Mouse (Mus musculus) G1E-ER4 (cell line): Measurements from ENCODE around the gene Il18bp. TPM values are rescaled to one million over a fixed set of nuclear protein-coding genes. Genes with fewer than 3 reads are reported as not detected.
A peak's percentile ranks its signal among the peaks of the same experiment; 100 is the strongest.

Experiments
- GATA1 ChIP-seq: IDR thresholded peaks from one replicate; pipeline ENCODE4 v1.8.0; 2012; ENCODE audit warnings: low read length, inconsistent platforms
- polyA plus RNA-seq: library from polyadenylated mRNA; stranded (reverse); fragments of >175 nt; gene quantifications from 2 replicates; pipeline ENCODE4 v1.2.3, GENCODE M21; 2012

Gene Il18bp
- polyA plus RNA-seq, 1 experiment: 0.93 TPM

DNA sequence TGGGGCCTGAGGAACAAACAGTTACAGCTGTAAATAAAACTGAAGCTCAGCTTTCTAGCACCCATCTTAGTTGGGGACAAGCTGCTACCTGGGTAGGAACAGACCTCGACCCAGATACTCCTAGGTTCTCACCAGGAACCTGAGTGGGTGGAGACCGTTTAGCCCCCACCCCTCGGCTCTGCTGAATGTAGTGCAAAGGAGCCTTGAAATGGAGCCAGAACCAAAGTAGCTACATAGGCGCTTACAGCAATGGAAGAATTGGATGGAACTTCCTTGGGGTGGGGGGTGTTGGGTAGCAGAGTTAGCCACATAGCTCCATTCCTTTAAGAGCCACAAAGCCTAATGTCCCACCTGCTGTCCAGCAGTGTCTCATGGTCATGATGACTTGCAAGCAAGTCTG, 1.6 kb downstream of the Il18bp start:
- no peak for TF ChIP-seq GATA1

DNA sequence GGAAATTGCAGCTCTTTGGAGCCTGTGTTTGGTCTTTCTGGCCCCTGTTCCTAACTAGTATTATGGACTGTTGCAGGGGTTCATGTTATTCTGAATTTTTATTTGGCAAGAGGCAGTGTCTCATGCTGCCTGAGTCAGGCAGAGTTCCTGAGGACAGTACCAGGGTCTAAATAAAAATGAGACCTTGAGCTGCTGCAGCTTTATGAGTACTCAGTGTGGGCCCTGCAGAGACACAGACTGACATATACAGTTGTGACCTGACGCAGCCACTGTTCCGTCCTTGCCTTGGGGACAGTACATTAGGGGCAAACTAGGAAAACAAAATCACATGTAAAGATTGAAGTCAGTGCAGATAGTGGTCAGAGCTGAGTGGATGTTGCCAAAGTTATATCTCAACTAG, 3.5 kb downstream of the Il18bp start:
- no peak for TF ChIP-seq GATA1

DNA sequence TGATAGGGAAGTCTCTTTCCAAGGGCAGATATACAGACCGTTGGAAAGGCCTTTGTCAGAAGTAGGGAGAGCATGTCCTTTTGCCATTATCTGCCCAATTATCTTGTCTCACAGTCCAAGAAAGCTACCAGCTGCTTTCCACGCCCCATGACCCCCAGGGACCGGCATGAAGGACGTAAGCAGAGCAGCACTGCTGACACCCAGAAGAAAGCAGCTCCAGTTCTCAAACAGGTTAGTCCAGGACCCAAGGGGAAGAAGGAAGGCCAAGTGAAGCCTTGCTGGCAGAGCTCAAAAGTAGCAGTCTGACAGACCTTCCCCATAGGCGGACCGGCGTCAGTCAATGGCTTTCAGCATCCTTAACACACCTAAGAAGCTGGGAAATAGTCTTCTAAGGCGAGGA, 5.1 kb downstream of the Il18bp start:
- TF ChIP-seq GATA1: no peak

DNA sequence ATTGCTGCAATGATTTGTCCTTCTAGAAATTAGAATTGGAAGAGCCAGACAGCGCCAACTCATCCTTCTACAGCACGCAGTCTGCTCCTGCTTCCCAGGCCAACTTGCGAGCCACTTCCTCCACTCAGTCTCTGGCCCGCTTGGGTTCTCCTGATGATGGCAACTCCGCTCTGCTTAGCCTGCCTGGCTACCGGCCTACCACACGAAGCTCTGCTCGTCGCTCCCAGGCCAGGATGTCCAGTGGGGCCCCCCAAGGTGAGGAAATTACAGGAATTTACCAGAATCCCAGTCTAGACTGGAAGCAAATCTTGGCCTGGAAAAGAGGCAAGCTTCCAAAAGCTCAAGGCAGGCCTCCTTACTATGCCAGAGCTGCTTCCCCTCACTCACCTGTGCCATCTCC, 6.6 kb downstream of the Il18bp start:
- no peak for TF ChIP-seq GATA1

DNA sequence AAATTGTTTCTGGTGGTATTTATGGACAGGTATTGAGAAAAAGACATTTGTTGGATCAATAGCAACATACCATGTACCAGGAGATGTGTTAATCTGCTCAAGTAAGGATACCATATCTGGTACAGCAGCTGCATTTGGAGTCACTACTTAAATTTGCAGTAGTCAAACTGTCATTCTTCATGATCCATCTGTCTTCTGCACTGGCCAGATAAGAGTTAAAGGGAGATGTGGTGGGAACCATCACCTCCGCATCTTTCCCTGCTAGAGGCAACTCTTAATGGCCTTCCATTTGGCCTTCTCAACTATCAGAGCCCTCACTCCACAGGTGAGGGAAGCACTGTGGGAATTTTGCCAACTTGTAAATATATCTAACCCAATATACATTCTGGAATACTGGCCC, 12.0 kb downstream of the Il18bp start:
- TF ChIP-seq GATA1: peak; percentile 10

DNA sequence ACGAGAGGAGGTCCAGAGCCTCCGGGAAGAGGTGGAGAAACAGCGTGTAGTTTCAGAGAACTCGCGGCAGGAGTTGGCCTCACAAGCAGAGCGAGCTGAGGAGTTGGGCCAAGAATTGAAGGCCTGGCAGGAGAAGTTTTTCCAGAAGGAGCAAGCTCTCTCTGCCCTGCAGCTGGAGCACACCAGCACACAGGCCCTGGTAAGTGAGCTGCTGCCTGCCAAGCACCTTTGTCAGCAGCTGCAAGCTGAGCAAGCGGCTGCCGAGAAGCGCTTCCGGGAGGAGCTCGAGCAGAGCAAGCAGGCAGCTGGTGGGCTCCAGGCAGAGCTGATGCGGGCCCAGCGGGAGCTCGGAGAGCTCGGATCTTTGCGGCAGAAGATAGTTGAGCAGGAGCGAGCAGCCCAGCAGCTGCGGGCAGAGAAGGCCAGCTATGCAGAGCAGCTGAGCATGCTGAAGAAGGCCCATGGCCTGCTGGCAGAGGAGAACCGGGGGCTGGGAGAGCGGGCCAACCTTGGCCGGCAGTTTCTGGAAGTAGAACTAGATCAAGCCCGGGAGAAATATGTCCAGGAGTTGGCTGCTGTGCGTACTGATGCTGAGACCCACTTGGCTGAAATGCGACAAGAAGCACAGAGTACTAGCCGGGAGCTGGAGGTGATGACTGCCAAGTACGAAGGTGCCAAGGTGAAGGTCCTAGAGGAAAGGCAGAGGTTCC, 17.4 kb downstream of the Il18bp start:
- no peak for TF ChIP-seq GATA1

DNA sequence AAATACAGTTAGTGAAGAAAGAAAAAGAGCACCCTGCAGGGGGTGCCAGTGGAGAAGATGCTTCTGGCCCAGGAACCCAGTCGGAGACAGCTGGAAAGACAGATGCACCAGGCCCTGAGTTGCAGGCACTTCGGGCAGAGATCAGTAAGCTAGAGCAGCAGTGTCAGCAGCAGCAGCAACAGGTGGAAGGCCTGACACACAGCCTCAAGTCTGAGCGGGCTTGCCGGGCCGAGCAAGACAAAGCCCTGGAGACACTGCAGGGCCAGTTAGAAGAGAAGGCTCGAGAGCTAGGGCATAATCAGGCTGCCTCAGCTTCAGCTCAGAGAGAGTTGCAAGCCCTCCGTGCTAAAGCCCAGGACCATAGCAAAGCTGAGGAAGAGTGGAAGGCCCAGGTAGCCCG, 18.2 kb downstream of the Il18bp start:
- no peak for TF ChIP-seq GATA1

DNA sequence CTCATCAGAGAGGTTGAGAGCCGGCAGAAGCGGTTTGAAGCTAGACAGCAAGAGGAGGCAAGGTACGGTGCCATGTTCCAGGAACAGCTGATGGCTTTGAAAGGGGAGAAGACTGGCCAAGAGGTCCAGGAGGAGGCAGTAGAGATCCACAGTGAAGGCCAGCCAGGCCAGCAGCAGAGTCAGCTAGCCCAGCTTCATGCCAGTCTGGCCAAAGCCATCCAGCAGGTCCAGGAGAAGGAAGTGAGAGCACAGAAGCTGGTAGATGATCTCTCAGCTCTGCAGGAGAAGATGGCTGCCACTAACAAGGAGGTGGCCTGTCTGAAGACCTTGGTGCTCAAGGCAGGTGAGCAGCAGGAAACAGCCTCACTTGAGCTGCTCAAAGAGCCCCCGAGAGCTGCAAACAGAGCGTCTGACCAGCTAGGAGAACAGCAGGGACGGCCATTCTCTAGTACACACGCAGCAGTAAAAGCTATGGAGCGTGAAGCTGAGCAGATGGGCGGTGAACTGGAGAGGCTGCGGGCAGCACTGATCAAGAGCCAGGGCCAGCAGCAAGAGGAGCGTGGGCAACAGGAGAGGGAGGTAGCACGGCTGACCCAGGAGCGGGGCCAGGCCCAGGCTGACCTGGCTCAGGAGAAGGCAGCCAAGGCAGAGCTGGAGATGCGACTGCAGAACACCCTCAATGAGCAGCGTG, 18.9 kb downstream of the Il18bp start:
- no peak for TF ChIP-seq GATA1

DNA sequence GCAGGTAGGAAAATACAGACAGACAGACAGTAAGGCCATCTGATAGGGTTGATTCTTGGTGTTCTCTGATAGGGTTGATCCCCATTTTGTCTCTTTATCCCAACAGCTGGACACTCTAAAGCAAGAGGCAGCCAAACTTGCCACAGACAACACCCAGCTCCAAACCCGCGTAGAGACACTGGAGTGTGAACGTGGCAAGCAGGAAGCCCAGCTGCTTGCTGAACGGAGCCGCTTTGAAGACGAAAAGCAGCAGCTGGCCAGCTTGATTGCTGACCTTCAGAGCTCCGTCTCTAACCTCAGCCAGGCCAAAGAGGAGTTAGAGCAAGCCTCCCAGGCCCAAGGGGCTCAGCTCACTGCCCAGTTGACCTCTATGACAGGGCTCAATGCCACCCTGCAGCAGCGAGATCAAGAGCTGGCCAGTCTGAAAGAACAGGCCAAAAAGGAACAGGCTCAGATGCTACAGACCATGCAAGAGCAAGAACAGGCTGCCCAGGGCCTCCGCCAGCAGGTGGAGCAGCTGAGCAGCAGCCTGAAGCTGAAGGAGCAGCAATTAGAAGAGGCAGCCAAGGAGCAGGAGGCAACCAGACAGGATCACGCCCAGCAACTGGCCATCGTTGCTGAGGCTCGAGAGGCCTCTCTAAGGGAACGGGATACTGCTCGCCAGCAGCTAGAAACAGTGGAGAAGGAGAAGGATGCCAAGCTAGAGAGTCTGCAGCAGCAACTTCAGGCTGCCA, 20.1 kb downstream of the Il18bp start:
- TF ChIP-seq GATA1: no peak

DNA sequence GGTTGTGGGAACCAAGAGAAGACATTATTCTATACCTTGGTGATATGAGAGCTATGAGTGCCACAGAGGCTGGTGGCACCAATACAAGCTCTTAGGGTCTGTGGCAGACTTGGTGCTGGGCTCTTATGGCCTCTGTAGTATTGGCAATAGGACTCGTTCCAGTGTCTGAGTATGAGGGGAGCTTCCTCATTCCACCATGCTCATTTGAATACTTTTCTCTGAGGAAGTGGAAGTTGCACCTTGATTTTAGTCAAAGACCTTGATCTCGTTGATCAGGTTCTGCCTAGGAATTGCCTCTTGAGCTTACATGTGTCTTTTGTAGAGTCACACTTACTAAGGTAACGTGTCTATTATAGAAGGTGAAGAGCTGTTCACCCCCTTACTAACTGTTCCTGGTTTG, 24.2 kb downstream of the Il18bp start:
- no peak for TF ChIP-seq GATA1

DNA sequence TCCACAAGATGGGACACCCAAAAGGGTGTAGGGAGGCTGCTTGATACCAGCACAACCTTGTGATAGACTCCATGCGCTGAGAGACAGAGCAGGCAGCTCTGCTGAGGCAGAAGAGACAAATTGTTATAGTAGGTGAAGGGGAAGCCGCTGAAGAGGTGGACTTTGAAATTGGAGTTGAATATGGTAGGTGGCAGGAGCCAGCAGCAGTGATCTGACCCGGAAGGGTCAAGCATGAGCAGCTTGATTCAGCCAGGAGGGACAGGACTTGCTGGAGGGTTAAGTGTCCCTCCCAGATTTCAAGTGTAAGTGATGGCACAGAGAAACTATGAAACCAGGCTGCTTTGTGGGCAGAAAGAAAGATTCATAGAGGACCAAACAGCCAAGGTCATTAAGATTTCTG, 33.4 kb downstream of the Il18bp start:
- TF ChIP-seq GATA1: no peak

DNA sequence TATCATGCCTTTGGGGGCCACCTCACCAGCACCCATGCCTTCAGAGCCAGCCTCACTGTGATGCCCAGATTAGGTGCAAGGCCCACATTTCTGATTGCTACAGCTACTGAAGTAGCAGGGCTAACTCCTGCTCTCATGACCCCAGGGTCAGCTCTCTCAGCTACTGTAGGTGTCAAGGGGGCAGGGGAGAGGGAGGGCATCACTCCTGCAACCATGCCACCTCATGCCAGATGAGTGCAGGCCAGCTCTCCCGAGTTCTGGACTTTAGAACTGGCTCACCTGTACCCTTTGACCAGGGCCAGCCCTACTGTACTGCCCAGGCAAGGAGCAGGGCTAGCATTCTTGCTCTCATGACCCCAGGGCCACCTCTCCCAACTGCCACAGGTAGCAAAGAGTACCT, 35.8 kb downstream of the Il18bp start:
- TF ChIP-seq GATA1: no peak

DNA sequence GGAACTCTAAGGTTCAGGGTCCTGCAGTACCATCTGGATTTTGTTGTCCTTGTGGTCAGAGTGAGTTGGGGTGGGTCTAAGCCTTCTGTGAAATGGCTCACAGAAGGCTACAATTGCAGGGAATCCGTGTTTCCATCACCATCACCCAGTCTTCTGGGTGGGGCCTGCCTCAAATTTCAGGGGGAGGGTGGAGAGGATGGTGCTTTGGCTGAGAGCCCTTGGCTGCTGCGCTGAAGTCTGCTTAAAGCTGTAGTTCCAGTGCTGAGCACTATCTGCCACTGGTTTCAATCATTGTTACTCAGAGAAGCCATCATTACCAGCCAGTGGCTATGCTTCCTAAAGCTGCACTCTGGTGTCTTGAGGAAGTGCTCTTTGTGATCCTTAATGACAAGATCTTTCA, 44.0 kb downstream of the Il18bp start:
- no peak for TF ChIP-seq GATA1

DNA sequence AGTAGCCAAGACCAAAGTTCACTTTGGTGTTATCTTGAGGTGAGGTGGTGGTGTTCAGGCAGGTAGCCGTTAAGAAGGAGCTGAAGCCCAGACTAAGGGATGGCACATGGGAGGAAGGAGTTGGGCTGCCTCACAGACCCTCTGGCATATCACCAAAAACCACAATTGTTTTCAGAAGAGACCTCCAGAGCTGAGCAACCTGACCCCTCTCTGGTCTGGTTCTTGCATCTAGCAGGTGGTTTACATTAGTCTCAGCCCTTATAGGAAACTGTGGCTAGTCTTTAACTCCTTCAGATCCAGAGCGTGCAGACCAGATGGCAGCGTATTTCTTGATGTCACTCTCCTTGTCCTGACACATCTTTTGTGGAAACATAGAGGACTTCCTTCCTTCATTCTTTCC, 44.8 kb downstream of the Il18bp start:
- no peak for TF ChIP-seq GATA1

DNA sequence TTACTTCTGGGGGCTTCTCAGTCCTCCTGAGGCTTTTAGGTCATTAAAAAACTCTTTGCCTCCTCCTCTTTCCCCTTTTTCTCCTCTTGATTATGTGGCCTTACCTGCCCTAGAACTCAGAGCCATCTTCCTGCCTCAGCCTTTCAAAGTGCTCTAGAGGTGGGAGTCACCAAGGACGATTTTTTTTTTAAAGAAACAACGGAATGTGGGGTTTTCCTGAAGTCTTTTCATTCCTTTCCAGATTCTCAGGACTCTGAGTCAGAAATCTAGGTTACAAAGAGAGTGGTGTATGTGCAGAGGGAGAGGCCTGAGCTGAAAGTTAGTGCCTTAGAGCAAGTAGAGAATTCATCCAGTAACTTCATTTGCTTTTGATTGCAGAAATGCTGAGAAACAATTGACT, 46.8 kb downstream of the Il18bp start:
- no peak for TF ChIP-seq GATA1

DNA sequence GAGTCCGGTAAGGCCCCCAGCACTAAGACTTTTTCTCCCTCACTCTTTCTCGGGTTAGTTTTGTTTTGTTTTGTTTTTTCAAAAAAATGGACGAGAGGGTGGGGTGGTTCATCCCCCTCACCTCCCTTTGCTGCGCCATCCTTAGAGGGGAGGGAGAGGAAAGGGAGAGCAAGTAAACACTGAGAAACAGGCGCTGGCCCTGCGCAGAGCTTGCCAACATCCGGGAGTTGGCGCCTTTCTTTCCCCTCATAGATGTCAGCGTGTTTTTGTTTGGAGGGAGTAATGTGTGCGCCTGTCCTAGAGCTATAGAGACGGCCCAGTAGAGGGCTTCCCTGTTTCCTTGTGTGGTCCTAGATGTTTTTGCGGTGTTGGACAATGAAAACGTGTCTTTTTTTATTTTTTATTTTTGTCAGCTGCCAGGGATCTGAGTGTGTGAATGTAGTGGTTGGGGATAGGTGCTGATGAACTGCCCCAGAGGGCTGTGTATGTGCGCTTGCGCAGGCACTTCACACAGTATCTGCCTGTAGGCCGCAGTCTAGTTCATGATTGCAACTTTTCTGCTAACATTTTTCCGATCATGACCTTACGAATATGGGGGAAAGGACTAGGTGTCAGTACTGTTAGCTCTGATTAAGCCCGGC, 47.5 kb downstream of the Il18bp start:
- TF ChIP-seq GATA1: no peak
